Mouse (Mus musculus): ENCODE measurements around the gene Adamts18.
A peak's percentile ranks its signal among the peaks of the same experiment; 100 is the strongest.

Adamts18 gene

GRCm38 (mm10) chr8:113848653-113849135, at the start of gene Adamts18:
Adamts18 (minus strand) TSS chr8:113848738.
- peak; percentile 64 for DNase-seq

GRCm38 (mm10) chr8:113896446-113896845, 47.9 kb upstream of the Adamts18 start:
- no peak for DNase-seq

- DNase-seq, result no peak
These were observed 42.8 kb upstream of the Adamts18 start for GRCm38 (mm10) chr8:113891376-113891775.

- DNase-seq, result no peak
These were observed 38.0 kb upstream of the Adamts18 start for GRCm38 (mm10) chr8:113886509-113886908.

- DNase-seq, result no peak
These were observed 36.6 kb upstream of the Adamts18 start for GRCm38 (mm10) chr8:113885101-113885500.

- DNase-seq, result no peak
These were observed 35.5 kb upstream of the Adamts18 start for GRCm38 (mm10) chr8:113883994-113884393.

- DNase-seq, result no peak
These were observed 34.0 kb upstream of the Adamts18 start for GRCm38 (mm10) chr8:113882558-113882957.

- no peak for DNase-seq
These were observed 30.0 kb upstream of the Adamts18 start for GRCm38 (mm10) chr8:113878411-113879006.

GRCm38 (mm10) chr8:113873446-113874120, 25.0 kb upstream of the Adamts18 start:
- no peak for DNase-seq

- DNase-seq, result no peak
These were observed 23.9 kb upstream of the Adamts18 start for GRCm38 (mm10) chr8:113872436-113872835.

- DNase-seq, result no peak
These were observed 18.0 kb upstream of the Adamts18 start for GRCm38 (mm10) chr8:113866530-113866929.

- DNase-seq, result peak; percentile 59
These were observed 17.0 kb upstream of the Adamts18 start for GRCm38 (mm10) chr8:113865326-113866093.

GRCm38 (mm10) chr8:113859890-113860683, 11.5 kb upstream of the Adamts18 start:
- DNase-seq, result no peak

GRCm38 (mm10) chr8:113858801-113859200, 10.3 kb upstream of the Adamts18 start:
- DNase-seq, result no peak

GRCm38 (mm10) chr8:113854622-113855293, 6.2 kb upstream of the Adamts18 start:
- no peak for DNase-seq

- no peak for DNase-seq
These were observed 5.2 kb upstream of the Adamts18 start for GRCm38 (mm10) chr8:113853714-113854113.

GRCm38 (mm10) chr8:113851655-113852054, 3.1 kb upstream of the Adamts18 start:
- DNase-seq, result no peak

- peak; percentile 23 for DNase-seq
These were observed 371 bp downstream of the Adamts18 start for GRCm38 (mm10) chr8:113848081-113848652.

- DNase-seq, result no peak
These were observed 895 bp downstream of the Adamts18 start for GRCm38 (mm10) chr8:113847606-113848080.

GRCm38 (mm10) chr8:113846669-113847068, 1.9 kb downstream of the Adamts18 start:
- no peak for DNase-seq

GRCm38 (mm10) chr8:113844801-113845301, 3.7 kb downstream of the Adamts18 start:
- DNase-seq, result peak; percentile 10

Data from kidney, postnatal 10 days (tissue).